ENCODE assay signal across 8 mouse cellular contexts in genomic region chr4:152038985-152039830, GRCm38 (mm10). TPM values are rescaled to one million over a fixed set of nuclear protein-coding genes. Genes with fewer than 3 reads are reported as not detected.
DNase-seq lines count a peak whose midpoint lies in the region; ATAC-seq lines count a peak whose summit lies in the region.

Gene Nol9, plus strand, starts transcription at chr4:152039321.

- peak within 1 kb of the TSS; percentile 99 for H3K4me3 ChIP-seq in hindbrain, embryonic 16.5 days (ENCODE audit: low read length)
- H3K4me3 ChIP-seq in macrophage (ENCODE audit: inconsistent target), result peak within 1 kb of the TSS; percentile 72

- DNase-seq in T-cell, adult 2 months (ENCODE audit: low spot score), result peak; percentile 95
- DNase-seq in cerebellum, postnatal 36 days, result peak; percentile 92 to 94
- DNase-seq in gastrocnemius, adult 18-20 months (ENCODE audit: low spot score), result peak; percentile 93
- DNase-seq in left cerebral cortex, adult 18-20 months (ENCODE audit: low spot score in 2 of 2), result peak; percentile 91 to 94
- DNase-seq in right cerebral cortex, adult 18-20 months, result peak; percentile 93
- peak; percentile 78 for DNase-seq in urinary bladder, postnatal 10 days (ENCODE audit: low spot score)

- peak within 1 kb of the TSS; percentile 51; the same call in 1 of the 2 replicates for H3K27ac ChIP-seq in hindbrain, embryonic 16.5 days (ENCODE audit: low read depth, low read length)
- H3K27ac ChIP-seq in macrophage, result no peak within 1 kb of the TSS

- H3K9me3 ChIP-seq in hindbrain, embryonic 16.5 days (ENCODE audit: control insufficient read depth, low read length), result no peaks in the 10 kb centered on the region

- ATAC-seq in hindbrain, embryonic 16.5 days, result peak; percentile 91

- H3K36me3 ChIP-seq in hindbrain, embryonic 16.5 days (ENCODE audit: control insufficient read depth, insufficient read depth, low read length), result peaks cover 20% of the 10 kb centered on the region
- peaks cover 20% of the 10 kb centered on the region; the same call in 1 of the 2 replicates for H3K36me3 ChIP-seq in macrophage (ENCODE audit: inconsistent target)

- H3K4me1 ChIP-seq in hindbrain, embryonic 16.5 days (ENCODE audit: control insufficient read depth, insufficient read depth, low read depth, low read length), result peaks cover 12% of the 10 kb centered on the region

- peak within 1 kb of the TSS; percentile 87 for H3K9ac ChIP-seq in hindbrain, embryonic 16.5 days (ENCODE audit: low read depth, low read length)

- peak within 1 kb of the TSS; percentile 99 for H3K4me2 ChIP-seq in hindbrain, embryonic 16.5 days (ENCODE audit: low read length)

- WGBS in hindbrain, embryonic 16.5 days, result under 1% methylated on average over 69 of the region's 86 CpGs
- WGBS in macrophage (ENCODE audit: missing documents), result under 1% methylated on average over 85 of the region's 86 CpGs

- H3K27me3 ChIP-seq in hindbrain, embryonic 16.5 days (replicated peaks; ENCODE audit: control insufficient read depth, insufficient read depth, low read length), result no peaks in the 10 kb centered on the region

- peaks cover 42% of the 10 kb centered on the region for H3K79me2 ChIP-seq in macrophage (ENCODE audit: inconsistent target)

RNA-seq across cellular contexts. Expression of gene Nol9, which starts in this region (rescaled TPM):
- 1 to 10 TPM; 8.7 to 9.5 TPM for total RNA-seq in gastrocnemius, adult 18-20 months (2021)
- 18.7 and 23.0 TPM in 2 replicates for polyA plus RNA-seq in hindbrain, embryonic 16.5 days (2015; fragmentation: Nextera tagmentation; extraction: Ambion mirVana)
- total RNA-seq in left cerebral cortex, adult 18-20 months (2021), result 10 to 100 TPM; 16.4 to 19.2 TPM
- total RNA-seq in macrophage (2018; cell fraction: chromatin; rRNA removed), result 10 to 100 TPM in 21 of 26 experiments, 1 to 10 TPM in 5; 4.5 to 31.9 (median 18.3) TPM
- 10 to 100 TPM in 25 of 26 experiments, 1 to 10 TPM in 1; 9.7 to 20.2 (median 15.4) TPM for total RNA-seq in macrophage (2018; cell fraction: cytosol; rRNA removed)
- 10 to 100 TPM in 24 of 26 experiments, 1 to 10 TPM in 2; 7.0 to 40.4 (median 15.1) TPM for total RNA-seq in macrophage (2018; cell fraction: nucleus; rRNA removed)
- 12.0 to 24.1 TPM (median 14.8 TPM) in 3 replicates for polyA plus RNA-seq in macrophage (2018)
